Mouse (Mus musculus) hindbrain, embryonic 10.5 days (tissue): ENCODE results near the gene Nans. TPM values are rescaled to one million over a fixed set of nuclear protein-coding genes. Genes with fewer than 3 reads are reported as not detected.

Experiments used
- DNase-seq: peaks from one replicate; pipeline ENCODE4 v3.0.0-alpha.2; 2017; ENCODE audit warnings: low spot score
- H3K27ac ChIP-seq: fragments of 300-500 bp; sonication (generic); 2 replicates; pipeline ENCODE4 v1.5.1; 2016; ENCODE audit warnings: mild to moderate bottlenecking, moderate library complexity
- H3K27me3 ChIP-seq: fragments of 300-500 bp; sonication (generic); 2 replicates; pipeline ENCODE4 v1.6.1; 2016; ENCODE audit warnings: mild to moderate bottlenecking; ENCODE audit not compliant: poor library complexity, insufficient read depth, severe bottlenecking
- H3K36me3 ChIP-seq: fragments of 300-500 bp; sonication (generic); 2 replicates; pipeline ENCODE4 v1.6.1; 2016; ENCODE audit warnings: mild to moderate bottlenecking, moderate library complexity
- H3K4me1 ChIP-seq: fragments of 300-500 bp; sonication (generic); replicated peaks from 2 replicates; pipeline ENCODE4 v1.6.1; 2016; ENCODE audit warnings: mild to moderate bottlenecking
- H3K4me3 ChIP-seq: fragments of 300-500 bp; sonication (generic); 2 replicates; pipeline ENCODE4 v1.5.1; 2016; ENCODE audit warnings: mild to moderate bottlenecking, moderate library complexity
- H3K9me3 ChIP-seq: fragments of 300-500 bp; sonication (generic); 2 replicates; pipeline ENCODE4 v1.6.1; 2016; ENCODE audit warnings: mild to moderate bottlenecking, moderate library complexity
- WGBS: fragments of 180-500 bp; shearing (Covaris S2); methylation state at CpG from one replicate; pipeline ENCODE4 v1.1.7; 2016; 5-methylcytosine and 5-hydroxymethylcytosine counted together
- polyA plus RNA-seq: library from polyadenylated mRNA; unstranded; fragments of >200 nt; fragmentation: Nextera tagmentation; extraction: Ambion mirVana; gene quantifications from 2 replicates; pipeline ENCODE4 v1.2.1, GENCODE M21; 2016

Nans gene
- polyA plus RNA-seq, 1 experiment from 2014 or later = 80.5 TPM

- no peak overlapping the region for H3K27ac ChIP-seq
- no peaks in the 10 kb centered on the region for H3K36me3 ChIP-seq
- WGBS = 87% methylated on average over 3 of the region's 3 CpGs
- peaks cover 30% of the 10 kb centered on the region for H3K27me3 ChIP-seq
- no peaks in the 10 kb centered on the region for H3K9me3 ChIP-seq
- no peak for DNase-seq
- no peak overlapping the region for H3K4me3 ChIP-seq
- peaks cover 9% of the 10 kb centered on the region for H3K4me1 ChIP-seq
These were observed 37.2 kb downstream of the Nans start for GRCm38 (mm10) chr4:46526226-46526625.

GRCm38 (mm10) chr4:46526798-46527557 lies 37.9 kb downstream of the Nans start:
- no peaks in the 10 kb centered on the region for H3K36me3 ChIP-seq
- no peak for DNase-seq
- H3K27me3 ChIP-seq = peaks cover 32% of the 10 kb centered on the region
- peak overlapping the region; percentile 76 for H3K27ac ChIP-seq
- no peaks in the 10 kb centered on the region for H3K9me3 ChIP-seq
- WGBS = 29% methylated on average over 17 of the region's 17 CpGs
- peaks cover 9% of the 10 kb centered on the region for H3K4me1 ChIP-seq
- peak overlapping the region; percentile 43 for H3K4me3 ChIP-seq

DNA sequence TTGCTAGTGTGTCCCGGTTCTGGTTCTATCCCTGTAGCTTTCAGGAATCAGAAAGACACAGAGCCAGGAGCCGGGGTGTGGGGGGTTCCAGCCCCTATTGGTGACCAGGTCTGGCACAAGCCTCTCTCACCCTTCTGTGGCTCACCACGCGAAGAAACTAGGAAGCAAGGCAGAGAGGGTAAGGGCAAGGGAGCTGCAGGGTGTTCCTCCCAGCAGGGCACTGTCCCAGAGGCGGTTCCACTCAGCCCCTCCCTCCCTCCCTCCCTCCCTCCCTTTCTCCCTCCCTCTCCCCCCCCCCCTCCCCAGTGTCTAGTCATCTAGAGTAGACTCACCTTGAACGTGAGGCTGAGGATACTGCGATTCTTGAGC lies 38.5 kb downstream of the Nans start:
- peaks cover 9% of the 10 kb centered on the region for H3K4me1 ChIP-seq
- WGBS = 7% methylated on average over 7 of the region's 7 CpGs

DNA sequence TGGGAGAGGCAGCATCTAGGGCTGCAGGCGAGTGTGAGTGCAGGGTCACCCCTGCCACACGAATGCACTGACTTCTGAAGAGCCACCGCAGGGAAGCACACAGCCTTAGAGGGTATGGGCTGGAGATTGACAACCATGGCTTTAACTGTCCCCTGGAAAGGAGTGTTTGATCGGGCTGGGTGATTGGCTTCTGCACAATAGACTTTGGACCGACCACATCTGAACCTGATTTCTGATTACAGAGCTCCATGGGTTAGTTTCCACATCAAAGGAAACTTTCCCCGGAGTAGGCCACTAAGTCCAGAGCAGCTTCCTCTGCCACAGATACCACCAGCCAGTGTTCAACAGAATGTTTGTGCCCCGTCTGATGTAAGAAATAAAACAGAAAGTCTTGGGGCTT lies 40.7 kb downstream of the Nans start:
- WGBS = 39% methylated on average over 7 of the region's 7 CpGs
- Histone ChIP-seq H3K27ac (no peak overlapping the region), H3K36me3 (no peaks in the 10 kb centered on the region), H3K9me3 (no peaks in the 10 kb centered on the region), H3K4me3 (no peak overlapping the region), H3K4me1 (peaks cover 17% of the 10 kb centered on the region), H3K27me3 (peaks cover 58% of the 10 kb centered on the region)
- DNase-seq = no peak

More for the DNA sequence above, 38.5 kb downstream of the Nans start:
- peak overlapping the region; percentile 76 for H3K27ac ChIP-seq
- H3K36me3 ChIP-seq = no peaks in the 10 kb centered on the region
- peaks cover 37% of the 10 kb centered on the region for H3K27me3 ChIP-seq
- no peak for DNase-seq
- peak overlapping the region; percentile 43 for H3K4me3 ChIP-seq
- H3K9me3 ChIP-seq = no peaks in the 10 kb centered on the region

DNA sequence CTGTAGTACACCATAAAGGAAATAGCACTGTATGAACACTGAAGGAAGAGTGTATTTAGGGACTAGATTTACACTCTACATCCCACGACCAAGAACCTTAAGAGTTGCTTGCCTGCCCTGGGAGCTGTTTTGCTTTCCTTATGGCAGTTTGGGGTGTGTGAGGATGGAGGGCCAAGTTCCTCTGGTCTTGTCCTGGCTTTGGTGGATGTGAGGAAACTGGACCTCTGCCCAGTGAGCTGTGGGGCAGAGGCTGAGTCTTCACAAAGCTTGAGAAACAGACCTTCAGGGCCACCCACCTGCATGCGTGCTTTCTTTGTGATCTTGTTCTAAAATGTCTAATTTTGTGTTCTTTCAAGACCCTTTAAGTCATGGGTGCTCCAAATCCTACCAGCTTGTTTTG lies 43.5 kb downstream of the Nans start:
- H3K27ac ChIP-seq = no peak overlapping the region
- peaks cover 28% of the 10 kb centered on the region for H3K4me1 ChIP-seq
- no peaks in the 10 kb centered on the region for H3K9me3 ChIP-seq
- 83% methylated on average over 2 of the region's 2 CpGs for WGBS
- H3K36me3 ChIP-seq = no peaks in the 10 kb centered on the region
- no peak overlapping the region for H3K4me3 ChIP-seq
- DNase-seq = no peak
- H3K27me3 ChIP-seq = peaks cover 74% of the 10 kb centered on the region

DNA sequence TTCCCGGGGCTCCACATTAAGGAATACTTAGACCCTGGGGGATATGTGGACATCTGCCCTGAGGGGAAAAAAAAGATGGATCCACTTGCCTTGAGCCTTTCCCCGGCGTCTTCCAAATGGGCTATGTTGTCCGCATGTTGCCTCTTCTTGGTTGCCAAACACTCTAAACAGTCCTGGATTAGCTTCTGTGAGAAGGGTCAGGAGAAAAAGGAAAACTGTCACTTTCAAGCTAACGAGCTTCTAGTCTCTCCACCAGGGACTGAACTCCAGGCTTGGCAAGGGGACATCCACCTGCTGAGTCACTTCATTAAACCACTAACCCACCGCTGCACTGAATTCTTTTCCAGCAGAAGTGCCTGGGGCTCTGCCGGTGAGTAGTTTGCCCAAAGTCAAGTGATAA lies 43.9 kb downstream of the Nans start:
- Histone ChIP-seq H3K4me3 (no peak overlapping the region), H3K4me1 (peaks cover 24% of the 10 kb centered on the region), H3K27me3 (peaks cover 77% of the 10 kb centered on the region), H3K9me3 (no peaks in the 10 kb centered on the region), H3K27ac (no peak overlapping the region), H3K36me3 (no peaks in the 10 kb centered on the region)
- 80% methylated on average over 7 of the region's 7 CpGs for WGBS
- DNase-seq = no peak

DNA sequence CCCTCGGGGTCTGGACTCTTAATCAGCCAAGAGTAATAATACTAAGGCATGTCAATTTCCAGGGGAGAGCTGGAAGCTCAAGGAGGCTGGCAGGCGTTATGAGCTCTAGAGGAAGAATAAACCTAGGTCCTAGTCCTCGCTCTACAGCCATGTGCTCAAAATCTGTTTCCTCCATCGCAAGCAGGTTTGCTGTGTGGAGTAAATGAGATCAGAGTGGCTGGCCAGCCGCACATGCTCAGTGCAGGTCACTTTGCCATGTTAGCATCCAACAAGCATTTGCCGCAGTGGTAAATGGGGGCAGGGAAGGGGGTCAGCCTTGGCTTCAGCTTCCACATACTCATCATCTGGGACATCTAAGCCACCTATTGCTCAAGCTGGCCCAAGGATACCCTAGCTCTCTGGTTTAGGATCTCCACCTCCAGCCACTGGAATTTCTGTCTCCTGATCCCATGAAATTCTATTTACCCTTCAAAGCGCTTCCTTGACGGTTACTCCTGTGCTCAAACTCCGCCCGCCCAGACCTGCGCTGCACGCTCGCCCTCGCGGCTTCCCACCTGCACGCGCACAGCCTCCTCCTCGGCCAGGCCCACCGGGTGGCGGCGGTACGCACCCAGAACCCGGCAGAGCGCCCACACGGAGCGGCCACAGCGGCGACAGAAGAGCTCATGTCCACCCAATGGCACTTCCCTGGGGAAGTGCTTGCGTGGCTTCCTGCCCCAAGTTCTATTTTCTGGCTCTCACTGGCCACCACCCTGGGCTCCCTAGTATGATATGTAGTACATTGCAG lies 45.1 kb downstream of the Nans start:
- Histone ChIP-seq H3K9me3 (no peaks in the 10 kb centered on the region), H3K27ac (no peak overlapping the region), H3K4me1 (peaks cover 24% of the 10 kb centered on the region), H3K4me3 (peak overlapping the region; percentile 34), H3K27me3 (peaks cover 86% of the 10 kb centered on the region), H3K36me3 (no peaks in the 10 kb centered on the region)
- 11% methylated on average over 29 of the region's 29 CpGs for WGBS
- no peak for DNase-seq

DNA sequence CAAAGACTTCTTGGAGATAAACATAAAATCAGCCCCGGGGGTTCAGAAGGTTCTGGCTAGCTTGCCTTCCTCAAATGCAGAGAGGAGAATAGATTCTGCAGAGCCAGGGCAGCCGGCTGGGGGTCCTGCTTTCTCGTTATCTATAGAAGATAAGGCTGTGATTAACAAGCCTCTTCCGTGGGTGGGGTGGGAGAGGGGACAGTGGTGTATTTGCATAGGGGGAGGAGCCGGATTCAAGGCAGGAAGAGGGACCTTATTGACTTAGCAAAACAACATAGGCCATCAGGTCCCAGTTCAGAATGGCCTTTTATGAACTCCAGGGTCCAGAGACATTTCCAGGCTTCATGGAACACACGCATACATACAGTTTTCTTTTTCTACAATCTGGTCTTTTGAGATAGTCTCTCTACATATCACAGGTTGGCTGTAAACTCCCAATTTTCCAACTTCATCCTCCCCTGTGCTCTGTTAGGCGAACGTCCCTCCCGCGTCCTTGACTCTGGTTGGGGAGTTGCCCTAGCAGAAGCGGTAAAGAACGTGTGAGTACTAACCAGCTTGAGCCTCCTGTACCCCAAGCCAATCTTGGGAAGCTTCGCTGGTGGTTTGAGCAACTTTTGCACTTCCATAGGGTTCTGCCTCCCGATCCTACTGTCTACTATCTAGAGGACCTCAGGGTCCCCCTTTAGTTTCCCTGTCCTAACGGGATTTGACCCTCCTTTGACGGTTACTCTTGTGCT lies 46.2 kb downstream of the Nans start:
- WGBS = 7% methylated on average over 16 of the region's 16 CpGs
- Histone ChIP-seq H3K4me1 (peaks cover 24% of the 10 kb centered on the region), H3K27me3 (peaks cover 86% of the 10 kb centered on the region), H3K36me3 (no peaks in the 10 kb centered on the region), H3K4me3 (peak overlapping the region; percentile 56), H3K9me3 (no peaks in the 10 kb centered on the region), H3K27ac (no peak overlapping the region)
- DNase-seq = no peak

DNA sequence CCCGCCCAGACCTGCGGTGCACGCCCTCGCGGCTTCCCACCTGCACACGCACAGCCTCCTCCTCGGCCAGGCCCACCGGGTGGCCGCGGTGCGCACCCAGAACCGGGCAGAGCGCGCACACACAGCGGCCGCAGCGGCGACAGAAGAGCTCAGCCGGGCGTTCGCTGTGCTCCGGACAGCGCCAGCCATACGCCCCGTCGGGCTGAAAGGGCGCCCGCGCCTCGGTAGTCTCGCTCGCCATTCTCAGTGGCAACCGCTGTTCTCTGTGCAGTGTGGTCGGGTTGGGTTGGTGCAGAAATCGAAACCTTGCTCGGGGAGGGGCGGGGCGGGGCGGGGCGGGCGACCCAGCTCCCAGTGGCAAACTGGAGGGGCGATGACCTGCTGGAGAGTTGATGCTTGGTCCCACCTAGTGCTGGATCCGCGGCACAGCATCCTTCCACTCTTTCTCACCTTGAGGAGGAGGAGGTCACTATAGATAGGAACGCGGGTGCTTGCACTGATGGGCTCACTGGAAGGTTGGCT lies 46.9 kb downstream of the Nans start, which contains the start of gene Trim14:
TSS of gene Trim14 (minus strand) at position 302 of the 522 bp plus-strand sequence.
- Histone ChIP-seq H3K36me3 (no peaks in the 10 kb centered on the region), H3K4me3 (peak within 1 kb of the TSS; percentile 56), H3K9me3 (no peaks in the 10 kb centered on the region), H3K4me1 (peaks cover 24% of the 10 kb centered on the region), H3K27me3 (peaks cover 90% of the 10 kb centered on the region), H3K27ac (no peak within 1 kb of the TSS)
- DNase-seq = peak; percentile 49
- under 1% methylated on average over 46 of the region's 46 CpGs for WGBS

DNA sequence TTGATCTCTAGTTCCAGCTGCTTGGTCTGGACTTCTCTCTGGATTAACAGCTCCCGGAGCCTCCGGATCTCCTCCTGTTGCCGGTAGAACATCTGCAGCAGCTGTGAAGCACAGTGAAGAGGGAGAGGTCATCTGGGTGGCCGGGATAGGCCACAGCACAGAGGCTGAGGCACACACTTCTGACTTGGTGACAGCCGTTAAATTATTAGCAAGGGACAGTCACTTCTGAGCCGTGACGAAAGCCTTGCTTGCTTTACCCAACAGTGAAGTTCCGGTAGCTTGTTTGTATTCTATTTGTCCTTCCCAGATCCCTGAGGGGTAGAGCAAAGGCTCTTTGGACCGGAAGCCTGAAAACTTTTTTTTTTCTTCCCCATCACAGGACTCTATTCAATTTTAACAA lies 50.1 kb downstream of the Nans start:
- H3K9me3 ChIP-seq = no peaks in the 10 kb centered on the region
- H3K36me3 ChIP-seq = no peaks in the 10 kb centered on the region
- peaks cover 31% of the 10 kb centered on the region for H3K4me1 ChIP-seq
- DNase-seq = no peak
- no peak overlapping the region for H3K27ac ChIP-seq
- H3K4me3 ChIP-seq = no peak overlapping the region
- H3K27me3 ChIP-seq = peaks cover 61% of the 10 kb centered on the region
- 66% methylated on average over 9 of the region's 9 CpGs for WGBS

DNA sequence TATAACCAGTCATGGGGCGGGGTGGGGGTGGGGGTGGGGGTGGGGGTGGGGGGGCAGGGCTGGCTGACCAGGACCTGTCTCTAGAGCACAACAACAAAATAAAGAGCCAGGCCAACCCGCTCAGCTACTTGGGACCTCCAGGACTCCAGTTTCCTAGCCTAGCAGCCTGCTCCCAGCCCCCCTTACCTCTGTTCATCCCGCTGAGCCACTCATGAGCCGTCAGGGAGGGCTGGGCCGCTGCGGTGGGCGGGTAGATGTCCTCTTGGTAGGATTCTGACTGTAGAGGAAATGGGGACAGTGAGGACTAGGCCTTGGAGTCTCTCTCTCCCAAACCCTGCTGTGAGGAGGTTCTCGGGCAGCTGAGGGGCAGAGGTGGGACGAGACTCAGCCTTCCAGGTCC lies 52.7 kb downstream of the Nans start:
- WGBS = 28% methylated on average over 9 of the region's 9 CpGs

DNA sequence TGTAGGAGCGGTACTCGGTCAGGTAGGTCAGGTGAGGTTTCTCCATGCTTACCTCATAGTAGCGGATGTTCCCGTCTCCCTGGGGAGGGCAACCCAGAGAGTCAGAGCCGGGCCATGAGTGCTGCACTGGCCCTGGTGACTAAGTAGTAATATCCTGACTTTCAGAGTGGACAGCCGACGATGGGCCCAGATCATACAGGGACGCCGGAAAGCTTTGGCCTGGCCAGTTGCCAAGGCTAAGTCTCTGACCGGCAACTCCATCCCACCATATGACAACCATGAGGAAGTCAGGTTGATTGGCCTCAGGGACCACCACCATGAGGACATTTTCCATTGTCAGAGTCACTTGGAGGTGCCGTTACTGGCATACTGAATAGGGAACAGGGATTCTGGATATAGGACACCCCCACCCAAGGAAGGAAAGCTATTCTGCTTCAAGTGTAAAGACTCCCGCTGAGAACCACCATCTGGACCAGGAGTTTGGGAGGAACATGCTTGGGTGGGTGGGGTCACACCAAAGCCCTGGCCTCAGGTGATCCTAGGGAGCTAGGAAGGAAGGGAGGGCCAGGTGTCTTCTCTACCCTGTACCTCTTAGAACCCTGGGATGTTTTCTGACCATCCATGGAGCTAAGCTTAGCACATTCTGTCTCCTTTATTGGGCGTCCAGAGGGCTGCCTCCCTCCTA lies 54.5 kb downstream of the Nans start:
- no peaks in the 10 kb centered on the region for H3K36me3 ChIP-seq
- no peak overlapping the region for H3K4me3 ChIP-seq
- 91% methylated on average over 13 of the region's 13 CpGs for WGBS
- no peak for DNase-seq
- peaks cover 23% of the 10 kb centered on the region for H3K27me3 ChIP-seq
- H3K9me3 ChIP-seq = no peaks in the 10 kb centered on the region
- H3K4me1 ChIP-seq = peaks cover 26% of the 10 kb centered on the region
- H3K27ac ChIP-seq = no peak overlapping the region

More for the DNA sequence above, 52.7 kb downstream of the Nans start:
- peak overlapping the region; percentile 68 for H3K27ac ChIP-seq
- peaks cover 21% of the 10 kb centered on the region for H3K4me1 ChIP-seq
- no peak overlapping the region for H3K4me3 ChIP-seq
- H3K9me3 ChIP-seq = no peaks in the 10 kb centered on the region
- no peaks in the 10 kb centered on the region for H3K36me3 ChIP-seq
- DNase-seq = no peak
- H3K27me3 ChIP-seq = peaks cover 41% of the 10 kb centered on the region
